Mouse (Mus musculus) urinary bladder, postnatal 36 days (tissue): ENCODE data around the gene Tcerg1l.

Experiments used
- DNase-seq, 2 experiments: peaks; one replicate each; pipeline ENCODE4 v3.0.0; 2022; ENCODE audit warnings: low spot score in 2 of 2, mixed read lengths in 1 of 2

Tcerg1l gene

GRCm38 (mm10) chr7:138397485-138398181, at the start of gene Tcerg1l:
Tcerg1l (minus strand) TSS chr7:138397730.
- DNase-seq, result no peak

DNA sequence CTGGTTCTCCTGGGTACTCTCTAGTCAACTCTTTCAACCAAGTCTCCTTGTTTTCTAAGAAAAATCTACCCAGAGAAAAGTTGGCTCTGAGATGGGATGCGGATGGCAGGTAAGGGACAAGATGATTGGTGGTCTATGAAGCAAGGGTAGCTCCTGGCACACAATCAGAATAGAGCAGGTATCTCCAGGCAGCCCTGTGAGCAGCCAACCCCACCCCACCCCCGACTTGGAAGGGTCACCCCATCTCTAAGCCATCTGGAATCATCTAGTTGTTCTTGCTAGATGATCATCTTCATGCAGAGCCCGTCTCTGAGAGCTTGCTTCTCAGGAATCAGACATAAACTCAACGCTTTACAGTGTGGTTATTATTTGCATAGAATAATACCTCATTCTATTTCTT, 44.6 kb upstream of the Tcerg1l start:
- no peak for DNase-seq

GRCm38 (mm10) chr7:138432541-138432940, 35.0 kb upstream of the Tcerg1l start:
- no peak for DNase-seq

- no peak for DNase-seq
Observed at GRCm38 (mm10) chr7:138431456-138431855, 33.9 kb upstream of the Tcerg1l start.

DNA sequence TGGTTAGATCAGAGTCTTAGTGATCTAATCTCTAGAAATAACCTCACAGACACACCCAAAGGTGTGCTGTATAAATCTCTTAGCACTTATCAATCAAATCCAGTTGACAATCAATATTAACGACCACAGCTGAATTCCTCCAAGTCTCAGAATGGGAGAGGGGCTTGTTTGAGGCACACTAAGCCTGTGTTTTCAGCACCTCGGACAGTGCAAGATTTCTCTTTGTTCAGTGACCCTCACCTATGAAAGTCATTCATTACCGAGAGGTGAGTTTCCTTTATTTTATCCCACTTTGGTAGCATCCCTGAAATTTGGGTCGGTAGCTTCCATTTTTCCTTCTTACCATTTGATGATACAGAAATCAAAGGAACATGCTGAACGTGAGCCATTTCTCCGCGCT, 32.4 kb upstream of the Tcerg1l start:
- DNase-seq, result no peak

- DNase-seq, result peak in 1 of 2 experiments; percentile 18
Observed at GRCm38 (mm10) chr7:138428826-138429225, 31.3 kb upstream of the Tcerg1l start.

- no peak for DNase-seq
Observed at GRCm38 (mm10) chr7:138427441-138427840, 29.9 kb upstream of the Tcerg1l start.

- no peak for DNase-seq
Observed at GRCm38 (mm10) chr7:138413496-138413895, 16.0 kb upstream of the Tcerg1l start.

- DNase-seq, result no peak
Observed at GRCm38 (mm10) chr7:138401641-138402040, 4.1 kb upstream of the Tcerg1l start.

GRCm38 (mm10) chr7:138400506-138401272, 3.2 kb upstream of the Tcerg1l start:
- DNase-seq, result no peak

DNA sequence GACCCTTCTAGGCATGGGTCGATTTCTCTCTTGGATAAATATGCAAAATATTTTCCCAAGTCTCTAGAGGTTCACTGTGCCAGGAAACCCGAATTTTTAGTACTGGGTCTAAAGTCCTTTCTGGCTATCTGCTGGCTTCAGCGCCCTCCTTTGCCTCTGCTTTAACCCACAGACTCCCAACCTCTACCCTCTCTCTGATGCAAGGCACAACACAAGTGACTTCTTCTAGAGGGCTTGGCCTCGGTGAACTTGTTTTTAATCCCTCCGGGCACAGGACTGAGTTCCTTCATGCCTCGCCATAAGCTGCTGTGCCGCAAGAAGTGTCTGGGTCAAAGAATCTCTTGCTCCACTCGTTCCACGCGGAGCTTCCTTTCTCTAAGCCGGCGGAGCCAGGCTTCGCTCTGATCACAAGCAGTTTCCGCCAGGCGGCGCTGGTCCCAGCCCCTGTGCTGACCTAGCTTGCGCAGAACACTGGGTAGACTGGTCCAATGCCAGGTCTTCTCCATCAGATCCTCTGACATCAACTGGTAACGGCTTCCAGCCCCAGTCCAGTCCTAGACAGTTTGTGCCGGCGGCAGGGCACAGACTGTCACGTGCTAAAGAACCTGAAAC, 758 bp upstream of the Tcerg1l start:
- DNase-seq, result peak; percentile 2 to 13

GRCm38 (mm10) chr7:138396863-138397484, 556 bp downstream of the Tcerg1l start:
- DNase-seq, result peak; percentile 7 to 19

GRCm38 (mm10) chr7:138396109-138396862, 1.2 kb downstream of the Tcerg1l start:
- no peak for DNase-seq

GRCm38 (mm10) chr7:138389941-138390340, 7.6 kb downstream of the Tcerg1l start:
- no peak for DNase-seq

- DNase-seq, result no peak
Observed at GRCm38 (mm10) chr7:138389071-138389470, 8.5 kb downstream of the Tcerg1l start.

- DNase-seq, result no peak
Observed at GRCm38 (mm10) chr7:138379221-138379620, 18.3 kb downstream of the Tcerg1l start.

GRCm38 (mm10) chr7:138378546-138378945, 19.0 kb downstream of the Tcerg1l start:
- no peak for DNase-seq

GRCm38 (mm10) chr7:138375573-138375972, 22.0 kb downstream of the Tcerg1l start:
- DNase-seq, result no peak

DNA sequence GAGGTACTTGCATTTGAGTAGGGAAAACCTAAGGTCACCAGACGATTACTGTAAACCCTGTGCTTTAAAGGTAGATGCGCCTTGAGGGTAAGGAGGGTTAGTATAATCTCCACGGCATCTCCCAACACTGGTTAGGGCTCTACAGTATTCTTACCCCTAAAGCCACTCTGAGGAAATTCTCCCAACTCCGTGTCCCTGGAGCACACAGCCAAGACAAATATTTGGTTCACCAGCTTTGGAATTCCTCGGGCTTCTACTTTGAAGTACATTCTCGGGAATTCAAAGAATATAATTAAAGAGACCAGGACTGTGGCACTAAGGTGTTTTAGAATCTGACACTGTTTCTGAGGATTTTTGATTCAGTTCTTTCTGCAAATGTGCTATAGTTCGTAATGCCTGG, 23.2 kb downstream of the Tcerg1l start:
- no peak for DNase-seq

DNA sequence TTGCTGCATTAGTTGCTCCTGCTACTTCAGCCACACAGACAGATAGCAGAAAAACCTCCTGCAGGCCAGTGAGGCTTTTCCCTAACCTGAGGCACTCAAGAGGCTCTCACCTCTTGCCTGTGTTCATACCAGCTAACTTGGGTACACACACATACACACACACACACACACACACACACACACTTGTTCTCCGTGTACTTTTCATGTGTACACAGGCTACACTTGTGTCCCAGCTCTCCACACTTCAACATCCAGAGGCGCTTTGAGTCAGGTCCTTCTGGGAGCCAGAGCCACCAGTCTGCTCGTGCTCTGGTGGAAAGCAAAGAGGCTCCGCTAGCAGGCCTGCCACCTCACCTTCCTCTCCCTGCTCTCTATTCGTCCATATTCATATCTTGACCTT, 24.0 kb downstream of the Tcerg1l start:
- DNase-seq, result no peak

DNA sequence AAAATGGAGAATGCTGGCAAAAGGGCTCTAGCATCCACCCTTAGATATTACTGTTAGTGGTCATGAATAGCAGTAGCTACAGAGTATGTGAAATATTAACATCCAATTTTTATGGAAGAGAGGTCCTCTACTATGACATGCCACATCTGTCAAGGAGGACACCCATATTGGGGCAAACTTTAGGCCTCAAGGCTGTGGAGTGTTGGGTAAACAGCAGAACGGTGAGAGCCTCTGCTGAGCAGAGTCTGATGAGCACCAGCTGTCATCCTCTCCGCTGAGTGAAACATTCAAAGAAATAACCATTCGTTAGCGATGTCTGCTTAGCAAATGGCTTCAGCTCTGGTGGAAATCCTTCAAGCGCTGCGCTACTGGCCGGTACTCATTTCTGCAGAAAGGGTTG, 30.0 kb downstream of the Tcerg1l start:
- DNase-seq, result no peak

DNA sequence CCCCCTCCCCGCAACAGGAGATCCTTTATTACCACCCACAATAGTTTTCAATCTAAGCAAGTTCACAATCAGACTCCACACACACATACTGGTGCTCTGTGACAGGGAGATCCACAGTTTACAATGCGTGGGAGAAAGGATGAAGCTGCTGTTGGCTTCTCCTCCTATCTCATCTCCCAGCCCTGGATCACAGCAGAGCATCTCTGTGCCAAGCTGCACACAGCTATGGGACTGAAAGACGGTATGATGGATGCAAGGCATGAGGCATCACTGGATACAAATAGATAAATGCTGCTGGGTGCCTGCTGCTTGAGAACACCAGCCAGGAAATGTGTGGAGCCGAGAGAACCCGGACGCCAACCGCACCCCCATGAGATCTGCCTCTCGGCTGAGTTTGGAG, 32.0 kb downstream of the Tcerg1l start:
- DNase-seq, result no peak
